Mouse (Mus musculus): ENCODE results near the gene Gpd1.

DNA sequence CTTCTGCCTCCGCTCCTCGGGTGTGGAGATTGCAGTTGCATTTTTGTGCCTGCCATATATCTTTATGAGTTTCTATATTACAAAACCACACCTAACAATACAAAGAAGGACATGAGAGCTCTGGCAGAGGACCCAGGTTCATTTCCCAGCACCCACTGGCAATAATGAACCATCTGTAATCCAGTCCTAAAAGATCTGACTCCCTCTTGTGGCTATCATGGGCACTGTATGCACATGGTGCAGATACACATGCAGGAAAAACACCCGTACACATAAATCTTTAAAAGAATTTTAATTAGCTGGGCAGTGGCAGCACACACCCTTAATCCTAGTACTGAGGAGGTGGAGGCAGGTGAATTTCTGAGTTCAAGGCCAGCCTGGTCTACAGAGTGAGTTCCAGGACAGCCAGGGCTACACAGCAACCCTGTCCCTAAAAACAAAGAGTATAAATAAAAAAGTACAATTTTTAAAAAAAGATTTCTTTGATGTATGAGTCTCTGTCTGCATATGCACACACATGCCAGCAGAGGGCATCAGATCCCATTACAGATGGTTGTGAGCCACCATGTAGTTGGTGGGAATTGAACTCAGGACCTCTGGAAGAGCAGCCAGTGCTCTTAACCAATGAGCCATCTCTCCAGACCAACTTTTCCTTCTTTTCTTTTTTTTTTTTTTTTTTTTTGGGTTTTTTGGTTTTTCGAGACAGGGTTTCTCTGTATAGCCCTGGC is 11.9 kb downstream of the Gpd1 start:
- TF ChIP-seq GATA1 (IDR thresholded peaks at IDR 0.05; ENCODE audit: borderline replicate concordance, low read length) (no peak), FLI1 (IDR thresholded peaks at IDR 0.05; ENCODE audit: low read length) (no peak)

Data from megakaryocyte, embryonic 14.5 days (primary cell).